Mouse (Mus musculus) kidney, embryonic 16.5 days (tissue): Measurements from ENCODE around the gene Zfhx3. TPM values are rescaled to one million over a fixed set of nuclear protein-coding genes. Genes with fewer than 3 reads are reported as not detected.

Experiments
- ATAC-seq: fragments of 200-750 bp; cut with Nextera tagmentation; 2 replicates; pipeline ENCODE4 v1.8.0; 2017; ENCODE audit warnings: moderate TSS enrichment; ENCODE audit not compliant: low FRiP score, low TSS enrichment
- H3K27ac ChIP-seq: fragments of 300-500 bp; sonication (generic); 2 replicates; pipeline ENCODE4 v1.5.1; 2014; ENCODE audit warnings: low read length
- H3K27me3 ChIP-seq: fragments of 300-500 bp; sonication (generic); 2 replicates; pipeline ENCODE4 v1.6.1; 2014; ENCODE audit warnings: low read length, control low read depth, mixed read lengths; ENCODE audit not compliant: insufficient read depth
- H3K36me3 ChIP-seq: fragments of 300-500 bp; sonication (generic); 2 replicates; pipeline ENCODE4 v1.6.1; 2014; ENCODE audit warnings: low read length, control low read depth, mixed read lengths; ENCODE audit not compliant: insufficient read depth
- H3K4me1 ChIP-seq: fragments of 300-500 bp; sonication (generic); 2 replicates; pipeline ENCODE4 v1.6.1; 2014; ENCODE audit warnings: low read length, control low read depth, mixed read lengths; ENCODE audit not compliant: insufficient read depth
- H3K4me2 ChIP-seq: fragments of 300-500 bp; sonication (generic); replicated peaks from 2 replicates; pipeline ENCODE4 v1.6.1; 2014; ENCODE audit warnings: low read depth, low read length
- H3K4me3 ChIP-seq: fragments of 300-500 bp; sonication (generic); 2 replicates; pipeline ENCODE4 v1.5.1; 2014; ENCODE audit warnings: mild to moderate bottlenecking, low read length
- H3K9ac ChIP-seq: fragments of 300-500 bp; sonication (generic); replicated peaks from 2 replicates; pipeline ENCODE4 v1.6.1; 2014; ENCODE audit warnings: low read length
- H3K9me3 ChIP-seq: fragments of 300-500 bp; sonication (generic); 2 replicates; pipeline ENCODE4 v1.6.1; 2016; ENCODE audit warnings: low read length, control low read depth
- WGBS: fragments of 180-500 bp; shearing (Covaris S2); extraction: QIAGEN DNeasy Blood & Tissue Kit; methylation state at CpG from one replicate; pipeline ENCODE4 v1.1.7; 2014; 5-methylcytosine and 5-hydroxymethylcytosine counted together
- polyA plus RNA-seq: library from polyadenylated mRNA; unstranded; fragments of >200 nt; fragmentation: Nextera tagmentation; extraction: Ambion mirVana; gene quantifications from 2 replicates; pipeline ENCODE4 v1.2.1, GENCODE M21; 2015

Gene Zfhx3
- polyA plus RNA-seq, 1 experiment from 2014 or later: 6.6 TPM

- Histone ChIP-seq H3K27me3 (no peaks in the 10 kb centered on the region), H3K36me3 (no peaks in the 10 kb centered on the region), H3K9ac (no peak overlapping the region), H3K4me3 (no peak overlapping the region), H3K9me3 (no peaks in the 10 kb centered on the region), H3K27ac (no peak overlapping the region), H3K4me1 (peaks cover 39% of the 10 kb centered on the region), H3K4me2 (0 out of 2 replicates have a peak overlapping the region, but pooled peaks have one; percentile 2)
- 34% methylated on average over 4 of the region's 4 CpGs for WGBS
- no peak for ATAC-seq
These were observed 946.5 kb downstream of the Zfhx3 start for GRCm38 (mm10) chr8:108888924-108889323.

DNA sequence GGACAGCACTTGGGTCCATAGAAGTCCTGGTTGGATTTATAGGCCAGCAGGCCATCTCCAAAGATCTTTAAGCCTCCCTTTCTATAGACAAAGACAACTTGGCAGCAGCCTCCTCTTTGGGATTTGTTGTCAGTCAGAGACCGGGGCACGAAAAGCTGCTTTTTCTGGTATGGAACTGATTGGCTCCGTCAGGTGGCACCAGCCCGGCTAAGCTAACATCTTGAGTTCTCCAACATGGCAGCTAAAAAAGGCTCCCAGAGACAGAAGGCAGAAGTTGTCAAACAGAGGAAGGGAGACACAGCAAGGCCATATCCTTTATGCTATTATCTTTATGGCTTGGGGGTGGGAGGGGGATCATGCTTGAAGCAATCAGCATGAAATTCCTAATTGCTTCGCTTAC lies 947.0 kb downstream of the Zfhx3 start:
- 44% methylated on average over 5 of the region's 5 CpGs for WGBS
- H3K4me1 ChIP-seq: peaks cover 43% of the 10 kb centered on the region
- no peaks in the 10 kb centered on the region for H3K9me3 ChIP-seq
- 0 out of 2 replicates have a peak overlapping the region, but pooled peaks have one; percentile 2 for H3K4me2 ChIP-seq
- no peak overlapping the region for H3K4me3 ChIP-seq
- H3K27me3 ChIP-seq: no peaks in the 10 kb centered on the region
- 0 out of 2 replicates have a peak overlapping the region, but pooled peaks have one; percentile 9 for H3K27ac ChIP-seq
- H3K36me3 ChIP-seq: no peaks in the 10 kb centered on the region
- ATAC-seq: no peak
- no peak overlapping the region for H3K9ac ChIP-seq

DNA sequence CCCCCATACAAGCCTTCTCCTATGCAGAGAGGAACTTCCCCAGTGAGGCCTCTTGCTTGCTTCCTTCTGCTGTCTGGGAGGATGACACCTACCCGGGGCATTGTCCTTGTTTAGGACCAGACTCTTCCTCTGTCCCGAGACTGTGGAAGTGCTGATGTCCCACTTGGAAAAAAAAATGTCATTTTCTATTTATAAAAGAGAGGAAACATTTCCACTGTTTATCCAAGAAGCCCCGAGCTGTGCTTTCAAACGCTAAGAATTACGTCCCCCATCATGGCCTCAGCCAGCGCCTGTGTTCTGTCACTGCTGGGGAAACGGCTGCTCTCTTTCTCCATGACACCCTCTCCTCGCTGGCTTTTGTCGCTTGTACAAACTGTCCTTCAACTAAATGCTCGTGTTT lies 951.8 kb downstream of the Zfhx3 start:
- Histone ChIP-seq H3K36me3 (no peaks in the 10 kb centered on the region), H3K4me2 (no peak overlapping the region), H3K9me3 (no peaks in the 10 kb centered on the region), H3K27ac (peak overlapping the region; percentile 86), H3K4me3 (no peak overlapping the region), H3K27me3 (no peaks in the 10 kb centered on the region), H3K4me1 (peaks cover 55% of the 10 kb centered on the region), H3K9ac (no peak overlapping the region)
- ATAC-seq: no peak
- 26% methylated on average over 10 of the region's 10 CpGs for WGBS

GRCm38 (mm10) chr8:108896468-108897346 lies 954.3 kb downstream of the Zfhx3 start:
- Histone ChIP-seq H3K4me2 (peak overlapping the region; percentile 10; the same call in 1 of the 2 replicates), H3K9ac (no peak overlapping the region; the same call in none of the 2 replicates), H3K27me3 (no peaks in the 10 kb centered on the region), H3K9me3 (no peaks in the 10 kb centered on the region), H3K27ac (peak overlapping the region; percentile 74), H3K36me3 (no peaks in the 10 kb centered on the region), H3K4me1 (peaks cover 56% of the 10 kb centered on the region), H3K4me3 (no peak overlapping the region)
- peak; percentile 69 for ATAC-seq
- 31% methylated on average over 18 of the region's 18 CpGs for WGBS

GRCm38 (mm10) chr8:108897347-108898100 lies 955.1 kb downstream of the Zfhx3 start:
- Histone ChIP-seq H3K4me2 (no peak overlapping the region), H3K27me3 (no peaks in the 10 kb centered on the region), H3K9ac (no peak overlapping the region; the same call in 1 of the 2 replicates), H3K4me1 (peaks cover 56% of the 10 kb centered on the region), H3K27ac (peak overlapping the region; percentile 74), H3K36me3 (no peaks in the 10 kb centered on the region), H3K9me3 (no peaks in the 10 kb centered on the region), H3K4me3 (no peak overlapping the region)
- ATAC-seq: no peak
- WGBS: 61% methylated on average over 7 of the region's 7 CpGs

DNA sequence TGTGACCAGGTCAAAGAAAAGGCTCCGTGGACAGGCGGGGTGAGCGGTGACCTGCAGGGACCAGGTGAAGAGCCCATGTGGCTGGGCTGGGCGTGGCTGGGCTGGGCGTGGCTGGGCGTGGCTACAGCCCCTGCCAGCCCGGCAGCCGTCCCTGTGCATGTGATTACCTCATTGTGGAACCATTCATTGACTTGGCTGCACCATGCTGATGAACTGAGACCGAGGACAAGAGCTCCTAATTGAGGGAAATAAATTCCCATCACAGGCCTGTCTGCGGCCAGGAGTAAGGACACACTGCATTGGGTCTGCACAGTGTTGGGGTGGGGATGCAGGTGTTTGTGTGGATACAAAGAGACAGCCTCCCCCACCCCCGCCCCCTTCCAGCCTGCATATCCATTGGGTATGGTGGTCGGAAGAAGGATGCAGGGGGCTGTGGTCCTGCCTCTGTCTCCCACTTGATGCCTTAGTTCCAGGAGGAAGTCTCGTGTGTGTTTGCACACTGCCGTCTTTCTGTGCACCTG lies 956.9 kb downstream of the Zfhx3 start:
- no peak overlapping the region for H3K9ac ChIP-seq
- H3K27me3 ChIP-seq: no peaks in the 10 kb centered on the region
- no peak overlapping the region for H3K4me2 ChIP-seq
- H3K9me3 ChIP-seq: no peaks in the 10 kb centered on the region
- peaks cover 55% of the 10 kb centered on the region for H3K4me1 ChIP-seq
- no peak overlapping the region for H3K27ac ChIP-seq
- 69% methylated on average over 14 of the region's 14 CpGs for WGBS
- H3K4me3 ChIP-seq: no peak overlapping the region
- H3K36me3 ChIP-seq: no peaks in the 10 kb centered on the region
- no peak for ATAC-seq

- no peaks in the 10 kb centered on the region for H3K9me3 ChIP-seq
- H3K4me3 ChIP-seq: no peak overlapping the region
- H3K9ac ChIP-seq: no peak overlapping the region
- 44% methylated on average over 10 of the region's 10 CpGs for WGBS
- no peak overlapping the region for H3K4me2 ChIP-seq
- H3K27ac ChIP-seq: peak overlapping the region; percentile 68
- peaks cover 44% of the 10 kb centered on the region for H3K4me1 ChIP-seq
- H3K36me3 ChIP-seq: no peaks in the 10 kb centered on the region
- no peaks in the 10 kb centered on the region for H3K27me3 ChIP-seq
- no peak for ATAC-seq
These were observed 958.1 kb downstream of the Zfhx3 start for GRCm38 (mm10) chr8:108900541-108900940.

DNA sequence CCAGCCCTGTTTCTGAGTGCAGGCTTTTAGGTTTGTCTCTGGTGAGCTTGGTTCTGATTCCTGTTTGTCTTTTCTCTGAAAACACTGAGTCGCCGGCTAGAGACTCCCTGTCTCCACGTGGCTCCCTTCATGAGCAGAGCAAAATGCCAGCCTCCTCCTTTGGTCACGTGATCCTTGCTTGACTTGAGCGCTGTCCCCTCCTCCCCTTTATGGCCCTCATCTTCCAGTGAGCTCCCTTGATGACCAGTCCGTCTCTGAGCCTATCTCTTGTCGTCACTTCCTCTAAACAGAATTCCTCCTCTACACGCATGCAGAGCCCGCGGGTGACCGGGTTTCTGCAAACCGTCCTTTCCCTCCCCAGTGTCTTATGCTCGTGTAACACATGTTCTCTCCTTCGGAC lies 958.8 kb downstream of the Zfhx3 start:
- Histone ChIP-seq H3K4me2 (no peak overlapping the region), H3K36me3 (no peaks in the 10 kb centered on the region), H3K27ac (peak overlapping the region; percentile 68), H3K27me3 (no peaks in the 10 kb centered on the region), H3K9ac (no peak overlapping the region), H3K4me1 (peaks cover 38% of the 10 kb centered on the region), H3K4me3 (no peak overlapping the region), H3K9me3 (no peaks in the 10 kb centered on the region)
- WGBS: 66% methylated on average over 14 of the region's 14 CpGs
- ATAC-seq: no peak

DNA sequence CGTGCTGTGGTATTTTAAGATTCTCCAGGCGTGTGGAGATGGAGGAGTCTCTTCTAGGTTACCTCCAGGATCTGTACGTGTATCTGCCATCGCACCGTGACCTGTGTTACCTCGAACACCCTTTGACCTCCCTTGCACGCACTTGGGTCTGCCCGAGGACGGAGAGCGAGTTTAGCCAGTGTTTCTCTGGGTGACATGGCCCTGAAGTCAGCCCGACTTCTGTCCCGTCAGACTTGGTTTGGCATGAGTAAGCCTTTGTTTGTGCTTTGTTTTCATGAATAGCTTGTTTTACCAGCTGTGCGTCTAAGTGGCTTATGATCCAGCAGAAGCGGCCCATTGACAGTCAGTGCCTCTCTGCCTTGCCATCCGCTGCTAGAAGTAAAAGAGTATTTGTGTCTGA lies 961.1 kb downstream of the Zfhx3 start:
- no peak overlapping the region for H3K27ac ChIP-seq

More for the DNA sequence above, 961.1 kb downstream of the Zfhx3 start:
- Histone ChIP-seq H3K9ac (no peak overlapping the region), H3K4me3 (no peak overlapping the region), H3K4me2 (no peak overlapping the region), H3K27me3 (no peaks in the 10 kb centered on the region), H3K36me3 (no peaks in the 10 kb centered on the region), H3K4me1 (peaks cover 20% of the 10 kb centered on the region), H3K9me3 (no peaks in the 10 kb centered on the region)
- 78% methylated on average over 15 of the region's 15 CpGs for WGBS
- no peak for ATAC-seq
